Mouse (Mus musculus) right cerebral cortex, adult 2 months (tissue): ENCODE measurements around the gene Ddb2.

Experiments
- DNase-seq, 2 experiments: peaks; one replicate each; pipeline ENCODE4 v3.0.0; 2021 to 2022; ENCODE audit warnings: low spot score in 2 of 2

Ddb2 gene

GRCm38 (mm10) chr2:91187431-91187830 is 49.4 kb downstream of the Ddb2 start:
- peak; percentile 44 to 70 for DNase-seq

- DNase-seq = no peak
Observed at GRCm38 (mm10) chr2:91186208-91186607, 50.6 kb downstream of the Ddb2 start.

DNA sequence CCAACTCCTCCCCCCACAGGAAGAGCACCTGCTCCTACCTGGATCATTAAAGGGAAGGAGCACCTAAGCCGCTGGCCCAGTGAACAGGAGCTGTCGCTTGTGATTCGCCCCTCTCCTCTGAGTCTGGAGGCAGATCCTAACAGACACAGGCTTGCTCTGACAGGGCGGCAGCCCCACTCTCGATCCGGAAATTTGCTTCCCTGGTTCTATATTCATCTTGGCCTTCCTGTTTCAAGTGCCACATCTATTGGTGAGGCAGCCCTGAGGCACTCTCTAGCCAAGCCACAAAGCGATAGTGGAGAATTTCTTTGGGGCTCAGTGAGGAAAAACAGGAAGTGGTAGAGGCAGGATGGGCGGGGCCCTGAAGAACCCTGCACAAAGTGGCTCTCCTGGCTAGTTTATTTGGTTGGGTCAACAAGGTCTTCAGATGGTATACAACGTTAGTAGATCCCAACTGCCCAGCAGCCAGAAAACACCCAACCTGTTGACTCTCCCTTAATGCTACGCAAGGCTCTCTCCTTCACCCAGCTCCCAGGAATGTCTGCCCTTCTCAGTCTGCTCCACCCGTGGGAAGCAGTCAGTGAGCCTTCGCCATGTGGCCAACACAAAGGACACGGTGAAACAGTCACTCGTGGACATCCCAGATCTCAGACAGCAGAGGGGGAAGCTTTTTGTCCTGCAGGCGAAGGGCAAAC is 52.9 kb downstream of the Ddb2 start, which contains the start of gene Madd:
Gene Madd, minus strand, starts transcription at position 127 of the 695 bp plus-strand sequence.
- DNase-seq = no peak

GRCm38 (mm10) chr2:91183148-91183513 is 53.7 kb downstream of the Ddb2 start:
- peak; percentile 98 to 99 for DNase-seq

DNA sequence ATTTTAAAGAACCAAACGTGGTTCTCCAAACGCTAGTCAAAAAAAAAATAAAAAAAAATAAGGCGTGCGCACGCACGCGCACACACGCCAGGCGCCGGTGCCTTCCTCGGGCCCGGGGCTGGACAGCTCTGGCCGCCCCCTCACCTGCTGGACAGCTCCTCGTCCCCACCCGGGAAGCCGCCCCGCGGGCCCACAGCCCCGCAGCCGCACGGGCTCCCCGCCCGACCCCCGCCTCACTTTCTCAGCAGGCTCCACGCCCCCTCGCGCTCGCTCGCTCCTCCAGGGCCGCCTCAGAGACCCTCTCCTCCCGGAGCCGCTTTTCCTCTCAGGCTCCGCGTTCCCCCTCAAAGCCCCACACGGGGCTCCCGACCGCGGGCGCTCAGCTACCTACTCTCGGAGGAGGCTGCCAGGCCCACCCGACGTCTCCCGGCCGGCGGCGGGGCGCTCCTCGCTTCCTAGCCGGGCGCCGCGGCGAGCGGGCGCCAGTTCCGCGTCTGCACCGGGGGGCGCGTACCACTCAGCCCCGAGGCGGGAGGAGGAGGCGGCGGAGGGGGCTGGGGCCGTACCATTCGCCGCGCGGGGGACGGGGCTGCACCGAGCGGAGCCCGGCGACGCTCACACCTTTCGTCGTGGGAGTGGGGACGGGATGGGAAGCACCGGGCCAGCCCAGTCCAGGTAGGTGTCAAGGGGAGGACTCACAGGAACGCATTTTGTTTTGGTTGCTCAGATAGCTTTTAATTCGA is 54.2 kb downstream of the Ddb2 start:
- DNase-seq = peak; percentile 86 to 89

GRCm38 (mm10) chr2:91182016-91182404 is 54.8 kb downstream of the Ddb2 start:
- DNase-seq = peak; percentile 33 to 34

DNA sequence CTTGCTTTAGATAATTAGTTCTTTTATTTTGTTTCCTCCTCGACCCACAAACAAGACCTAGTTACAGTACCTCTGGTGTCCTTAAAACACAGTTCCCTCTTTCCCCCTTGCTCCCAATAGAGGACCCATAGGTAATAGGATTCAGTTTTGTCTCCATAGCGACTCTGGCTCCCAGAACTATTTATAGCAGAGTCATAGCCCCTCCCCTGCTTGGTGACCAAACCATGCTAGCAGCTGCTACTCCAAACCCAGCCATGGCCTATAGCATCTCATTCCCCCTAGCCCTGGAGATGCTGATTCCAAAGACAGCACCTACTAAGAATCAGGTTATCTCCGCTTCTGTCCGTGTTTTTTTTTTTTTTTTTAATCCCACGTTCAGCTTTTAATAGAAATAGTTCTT is 56.1 kb downstream of the Ddb2 start:
- DNase-seq = no peak

DNA sequence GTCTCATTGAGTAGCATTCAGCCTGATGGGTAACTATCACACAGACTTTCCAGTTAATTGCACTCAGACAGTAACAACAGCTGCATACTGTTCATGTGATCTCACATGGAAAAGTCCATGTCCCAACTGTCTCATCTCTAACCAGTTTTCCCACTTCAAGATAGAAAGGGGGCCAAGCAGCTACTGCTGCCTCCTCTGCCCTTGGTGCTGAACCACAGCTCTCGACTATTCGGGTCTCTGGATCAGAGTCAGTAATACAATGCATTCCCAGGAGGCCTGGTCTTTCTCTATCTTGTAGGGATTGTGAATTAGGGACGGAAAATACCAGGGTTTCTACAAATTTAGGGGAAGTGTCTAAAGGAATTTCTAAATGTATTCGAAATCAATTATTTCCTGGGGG is 57.0 kb downstream of the Ddb2 start:
- DNase-seq = no peak

DNA sequence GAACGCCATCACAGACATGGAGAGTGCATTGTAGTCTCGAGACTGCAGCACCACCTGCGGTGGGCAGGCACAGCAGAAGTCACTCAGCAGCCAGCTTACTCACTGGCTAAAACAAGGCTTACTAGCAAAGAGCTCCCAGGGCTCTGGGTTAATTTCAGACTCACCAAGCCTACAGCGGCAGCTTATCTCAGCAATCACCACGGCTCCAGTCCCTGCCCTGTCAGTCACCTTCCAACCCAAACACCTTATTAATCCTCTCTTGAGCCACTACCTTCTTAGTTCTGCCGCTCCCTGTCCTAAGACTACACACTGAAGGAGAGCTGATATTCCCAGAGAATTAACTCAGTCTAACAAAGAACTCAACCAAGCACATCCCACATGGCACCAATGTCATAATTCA is 60.5 kb downstream of the Ddb2 start:
- DNase-seq = no peak

- no peak for DNase-seq
Observed at GRCm38 (mm10) chr2:91175490-91175889, 61.3 kb downstream of the Ddb2 start.

- DNase-seq = no peak
Observed at GRCm38 (mm10) chr2:91169587-91170322, 67.0 kb downstream of the Ddb2 start.

- no peak for DNase-seq
Observed at GRCm38 (mm10) chr2:91167629-91168028, 69.2 kb downstream of the Ddb2 start.

DNA sequence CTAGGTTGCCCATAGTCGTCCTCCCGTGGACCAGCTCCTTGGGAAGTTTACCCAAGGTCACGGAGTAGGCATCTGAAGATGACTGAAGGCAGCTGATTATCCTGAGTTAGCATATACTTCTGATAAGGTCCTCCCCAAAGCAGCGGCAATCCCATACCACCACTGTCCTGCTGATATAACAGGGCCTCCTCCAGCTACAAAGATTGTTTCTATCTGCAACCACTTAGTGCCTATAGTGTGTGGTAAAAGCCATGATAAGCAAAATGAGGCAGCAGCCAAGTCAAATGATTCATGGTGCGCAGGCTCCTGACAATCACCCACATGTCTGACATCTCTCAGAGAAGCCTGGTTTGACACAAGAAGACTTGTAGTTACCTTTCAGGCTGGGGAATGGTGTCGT is 71.8 kb downstream of the Ddb2 start:
- DNase-seq = no peak

DNA sequence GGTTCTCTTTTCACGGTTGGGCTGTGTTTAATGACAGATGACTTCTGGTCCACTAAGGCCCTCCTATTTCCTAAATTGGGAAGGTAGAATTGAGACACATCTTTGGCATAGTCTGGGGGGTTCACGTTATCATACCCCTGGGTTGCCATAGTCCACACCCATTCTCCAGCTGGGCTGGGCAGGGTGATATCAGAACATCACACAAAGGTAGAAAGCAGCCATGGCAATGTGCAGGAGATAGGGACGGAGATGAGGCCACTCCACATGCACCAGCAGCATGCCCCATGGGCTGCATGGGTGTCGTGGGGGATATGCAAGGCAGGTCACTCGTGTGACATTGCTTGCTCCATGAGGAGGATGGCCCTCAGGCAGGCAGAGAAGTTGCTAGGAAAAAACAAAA is 73.2 kb downstream of the Ddb2 start:
- no peak for DNase-seq

- DNase-seq = no peak
Observed at GRCm38 (mm10) chr2:91162952-91163351, 73.8 kb downstream of the Ddb2 start.
